Mouse (Mus musculus) heart, postnatal 0 days (tissue): ENCODE measurements at regions not wholly inside any gene's neighbourhood (a gene's known extent, or its start where the extent isn't known, plus 50 kb on each side); places are given as distances from the start of the nearest gene placed in this dataset.

Source experiments
- ATAC-seq: fragments of 200-750 bp; cut with Nextera tagmentation; 2 replicates; pipeline ENCODE4 v1.8.0; 2017; ENCODE audit warnings: low read depth, moderate number of reproducible peaks, moderate library complexity; ENCODE audit not compliant: insufficient read depth
- DNase-seq: peaks from one replicate; pipeline ENCODE4 v3.0.0-alpha.2; 2016; ENCODE audit warnings: low spot score
- H3K27ac ChIP-seq: fragments of 300-500 bp; sonication (generic); 2 replicates; pipeline ENCODE4 v1.5.1; 2014; ENCODE audit warnings: low read depth, mild to moderate bottlenecking
- H3K27me3 ChIP-seq: fragments of 300-500 bp; sonication (generic); 2 replicates; pipeline ENCODE4 v1.6.1; 2014; ENCODE audit warnings: low read length, mixed read lengths; ENCODE audit not compliant: control insufficient read depth, insufficient read depth
- H3K36me3 ChIP-seq: fragments of 300-500 bp; sonication (generic); replicated peaks from 2 replicates; pipeline ENCODE4 v1.6.1; 2014; ENCODE audit warnings: low read length, mixed read lengths; ENCODE audit not compliant: control insufficient read depth, insufficient read depth
- H3K4me1 ChIP-seq: fragments of 300-500 bp; sonication (generic); 2 replicates; pipeline ENCODE4 v1.6.1; 2014; ENCODE audit warnings: antibody characterized with exemption; ENCODE audit not compliant: control insufficient read depth, insufficient read depth
- H3K4me2 ChIP-seq: fragments of 300-500 bp; sonication (generic); 2 replicates; pipeline ENCODE4 v1.6.1; 2014; ENCODE audit warnings: low read depth, mild to moderate bottlenecking, low read length, moderate library complexity
- H3K4me3 ChIP-seq: fragments of 300-500 bp; sonication (generic); 2 replicates; pipeline ENCODE4 v1.5.1; 2014; ENCODE audit warnings: low read depth, low read length
- H3K9ac ChIP-seq: fragments of 300-500 bp; sonication (generic); replicated peaks from 2 replicates; pipeline ENCODE4 v1.6.1; 2014; ENCODE audit warnings: low read depth, low read length, mixed read lengths
- H3K9me3 ChIP-seq: fragments of 300-500 bp; sonication (generic); replicated peaks from 2 replicates; pipeline ENCODE4 v1.6.1; 2016; ENCODE audit warnings: low read length; ENCODE audit not compliant: control insufficient read depth
- CTCF ChIP-seq: IDR thresholded peaks from 2 replicates; pipeline ENCODE4 v1.5.1; 2016; ENCODE audit warnings: antibody characterized with exemption, control low read depth, low read depth
- EP300 ChIP-seq: IDR thresholded peaks from 2 replicates; pipeline ENCODE4 v1.6.1; 2016; ENCODE audit warnings: antibody characterized with exemption, low read depth
- WGBS: fragments of 180-500 bp; shearing (Covaris S2); extraction: QIAGEN DNeasy Blood & Tissue Kit; methylation state at CpG from one replicate; pipeline ENCODE4 v1.1.7; 2014; 5-methylcytosine and 5-hydroxymethylcytosine counted together

- no peak overlapping the region for H3K9ac ChIP-seq
- DNase-seq (no peak), ATAC-seq (no peak)
- TF ChIP-seq CTCF (no peak), EP300 (no peak)
- no peaks in the 10 kb centered on the region for H3K36me3 ChIP-seq
- no peak overlapping the region for H3K4me2 ChIP-seq
- 80% methylated on average over 7 of the region's 7 CpGs for WGBS
- H3K4me1 ChIP-seq = no peaks in the 10 kb centered on the region
- no peaks in the 10 kb centered on the region for H3K9me3 ChIP-seq
- H3K27me3 ChIP-seq = no peaks in the 10 kb centered on the region
- H3K27ac ChIP-seq = no peak overlapping the region
- no peak overlapping the region for H3K4me3 ChIP-seq
Measured at GRCm38 (mm10) chr1:72078926-72079550, 133.1 kb downstream of the Mreg start.

- TF ChIP-seq CTCF (no peak), EP300 (no peak)
Measured at GRCm38 (mm10) chr1:72076341-72076740, 135.8 kb downstream of the Mreg start.

GRCm38 (mm10) chr1:72075464-72075863 is 136.6 kb downstream of the Mreg start:
- 76% methylated on average over 2 of the region's 2 CpGs for WGBS

More at GRCm38 (mm10) chr1:72076341-72076740, 135.8 kb downstream of the Mreg start:
- H3K4me2 ChIP-seq = no peak overlapping the region
- DNase-seq (no peak), ATAC-seq (no peak)
- no peak overlapping the region for H3K27ac ChIP-seq
- no peaks in the 10 kb centered on the region for H3K27me3 ChIP-seq
- H3K9me3 ChIP-seq = no peaks in the 10 kb centered on the region
- H3K4me3 ChIP-seq = no peak overlapping the region
- 23% methylated on average over 1 of the region's 1 CpGs for WGBS
- no peak overlapping the region for H3K9ac ChIP-seq
- H3K36me3 ChIP-seq = no peaks in the 10 kb centered on the region
- no peaks in the 10 kb centered on the region for H3K4me1 ChIP-seq

GRCm38 (mm10) chr1:72073245-72073644 is 138.9 kb downstream of the Mreg start:
- Histone ChIP-seq H3K4me3 (no peak overlapping the region), H3K36me3 (no peaks in the 10 kb centered on the region), H3K27me3 (no peaks in the 10 kb centered on the region), H3K4me2 (no peak overlapping the region), H3K27ac (no peak overlapping the region), H3K9ac (no peak overlapping the region), H3K9me3 (no peaks in the 10 kb centered on the region), H3K4me1 (no peaks in the 10 kb centered on the region)
- ATAC-seq (no peak), DNase-seq (no peak)
- TF ChIP-seq EP300 (no peak), CTCF (no peak)
- 73% methylated on average over 4 of the region's 4 CpGs for WGBS

More at GRCm38 (mm10) chr1:72075464-72075863, 136.6 kb downstream of the Mreg start:
- Histone ChIP-seq H3K4me1 (no peaks in the 10 kb centered on the region), H3K27me3 (no peaks in the 10 kb centered on the region), H3K9ac (no peak overlapping the region), H3K9me3 (no peaks in the 10 kb centered on the region), H3K4me3 (no peak overlapping the region), H3K27ac (no peak overlapping the region), H3K4me2 (no peak overlapping the region), H3K36me3 (no peaks in the 10 kb centered on the region)
- TF ChIP-seq EP300 = no peak
- no peak for TF ChIP-seq CTCF
- DNase-seq = no peak
- no peak for ATAC-seq

GRCm38 (mm10) chr1:72070489-72070888 is 141.6 kb downstream of the Mreg start:
- Histone ChIP-seq H3K4me2 (no peak overlapping the region), H3K36me3 (no peaks in the 10 kb centered on the region)
- ATAC-seq = no peak

GRCm38 (mm10) chr1:72069056-72069455 is 143.1 kb downstream of the Mreg start:
- H3K27me3 ChIP-seq = no peaks in the 10 kb centered on the region
- no peak overlapping the region for H3K4me2 ChIP-seq
- no peak overlapping the region for H3K4me3 ChIP-seq
- no peak overlapping the region for H3K27ac ChIP-seq
- no peak overlapping the region for H3K9ac ChIP-seq
- DNase-seq (no peak), ATAC-seq (no peak)
- TF ChIP-seq CTCF (no peak), EP300 (no peak)
- WGBS = 64% methylated on average over 4 of the region's 4 CpGs
- no peaks in the 10 kb centered on the region for H3K36me3 ChIP-seq
- no peaks in the 10 kb centered on the region for H3K9me3 ChIP-seq
- H3K4me1 ChIP-seq = no peaks in the 10 kb centered on the region

More at GRCm38 (mm10) chr1:72070489-72070888, 141.6 kb downstream of the Mreg start:
- TF ChIP-seq EP300 = no peak
- no peak for TF ChIP-seq CTCF
- no peaks in the 10 kb centered on the region for H3K27me3 ChIP-seq
- DNase-seq = peak; percentile 13
- H3K4me3 ChIP-seq = no peak overlapping the region
- H3K9ac ChIP-seq = no peak overlapping the region
- H3K4me1 ChIP-seq = no peaks in the 10 kb centered on the region
- H3K9me3 ChIP-seq = no peaks in the 10 kb centered on the region
- WGBS = 44% methylated on average over 5 of the region's 5 CpGs
- H3K27ac ChIP-seq = no peak overlapping the region
